Mouse (Mus musculus) testis, adult 2 months (tissue): ENCODE measurements at regions not wholly inside any gene's neighbourhood (a gene's known extent, or its start where the extent isn't known, plus 50 kb on each side); places are given as distances from the start of the nearest gene placed in this dataset.

Experiments used
- CTCF ChIP-seq: fragments of 200-500 bp; IDR thresholded peaks from 2 replicates; pipeline ENCODE4 v1.5.1; 2012; ENCODE audit warnings: low read depth, mild to moderate bottlenecking, inconsistent platforms, low read length, moderate library complexity; ENCODE audit not compliant: control insufficient read depth, insufficient read depth, insufficient replicate concordance
- POLR2A ChIP-seq: fragments of 200-500 bp; IDR thresholded peaks from 2 replicates; pipeline ENCODE4 v1.6.1; 2012; ENCODE audit warnings: low read depth, mild to moderate bottlenecking, inconsistent platforms, low read length, moderate library complexity; ENCODE audit not compliant: control insufficient read depth

GRCm38 (mm10) chr2:106473458-106473857, 219.6 kb upstream of the Mpped2 start:
- TF ChIP-seq CTCF, result no peak
- TF ChIP-seq POLR2A, result no peak
